Mouse (Mus musculus): ENCODE data around the gene Ptgfrn. TPM values are rescaled to one million over a fixed set of nuclear protein-coding genes. Genes with fewer than 3 reads are reported as not detected.

Ptgfrn gene
- polyA plus RNA-seq, 1 experiment from 2014 or later: 4.8 TPM

DNA sequence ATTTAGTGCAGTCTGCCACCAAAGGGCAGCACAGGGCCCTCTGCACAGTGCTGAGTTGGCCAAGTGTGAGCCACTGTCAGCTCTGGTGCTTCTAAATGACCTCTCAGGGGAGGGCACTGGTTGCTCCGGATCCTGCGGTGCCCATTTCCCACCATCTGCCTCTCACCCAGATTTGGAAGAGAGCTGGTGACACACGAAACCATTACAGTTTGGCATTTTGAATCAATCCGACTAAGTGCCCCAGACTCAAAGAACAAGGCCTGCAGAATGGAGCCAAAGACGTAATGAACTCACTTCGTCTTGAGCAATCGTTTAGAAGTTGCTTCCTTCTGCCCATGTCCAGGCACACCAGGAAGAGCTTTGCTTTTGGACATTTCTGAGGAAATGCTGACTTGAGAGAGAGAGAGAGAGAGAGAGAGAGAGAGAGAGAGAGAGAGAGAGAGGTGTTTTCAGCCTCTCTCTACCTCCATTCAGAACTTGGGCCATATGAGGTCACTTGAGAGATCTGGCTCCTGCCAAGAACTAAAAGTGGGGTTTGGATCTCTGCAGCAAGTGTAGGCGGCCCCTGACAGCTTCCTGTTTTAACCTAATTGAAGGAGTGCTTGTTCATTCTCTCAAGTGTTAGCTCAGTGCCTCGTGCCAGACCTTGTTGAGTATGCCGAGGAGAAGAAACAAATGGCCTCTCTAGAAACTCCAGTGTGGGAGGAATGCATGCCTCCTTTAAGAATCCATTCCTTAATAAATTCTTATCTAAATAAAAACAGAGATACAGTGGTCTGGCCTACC is 112.1 kb downstream of the Ptgfrn start:
- peak; percentile 89 for ATAC-seq (ENCODE audit: low read depth)
- Histone ChIP-seq H3K36me3 (ENCODE audit: control insufficient read depth, insufficient read depth, low read length) (no peaks in the 10 kb centered on the region), H3K27ac (ENCODE audit: low read length) (peak overlapping the region; percentile 75), H3K9me3 (ENCODE audit: control insufficient read depth, low read length) (no peaks in the 10 kb centered on the region), H3K9ac (ENCODE audit: low read length) (no peak overlapping the region), H3K4me3 (ENCODE audit: low read length) (no peak overlapping the region), H3K4me2 (ENCODE audit: low read depth, low read length) (no peak overlapping the region), H3K4me1 (replicated peaks; ENCODE audit: control insufficient read depth, insufficient read depth, low read length) (peaks cover 22% of the 10 kb centered on the region), H3K27me3 (ENCODE audit: control insufficient read depth, insufficient read depth, low read depth, low read length) (no peaks in the 10 kb centered on the region)
- WGBS: 28% methylated on average over 10 of the region's 10 CpGs

DNA sequence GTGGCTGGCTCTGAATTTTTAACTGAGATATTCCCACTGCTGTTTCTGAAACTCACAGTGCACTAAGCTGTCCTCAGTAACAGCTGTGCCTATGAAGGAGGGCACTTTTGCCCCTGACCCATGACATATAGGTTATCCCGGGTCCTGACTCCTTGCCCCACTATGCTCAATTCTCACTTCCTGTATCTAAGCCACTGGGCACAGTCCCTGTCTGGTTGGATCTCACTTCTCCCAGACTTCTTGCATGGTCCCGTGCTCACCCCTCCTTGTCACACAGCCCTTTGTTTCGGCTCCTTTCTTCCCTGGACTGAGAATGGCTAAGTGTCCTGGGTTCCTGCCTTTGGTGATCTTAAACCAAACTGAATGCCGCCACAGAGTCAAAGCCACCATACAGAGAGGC is 115.8 kb downstream of the Ptgfrn start:
- Histone ChIP-seq H3K27ac (ENCODE audit: low read length) (no peak overlapping the region), H3K9me3 (ENCODE audit: control insufficient read depth, low read length) (no peaks in the 10 kb centered on the region)
- 81% methylated on average over 4 of the region's 4 CpGs for WGBS

GRCm38 (mm10) chr3:100993718-100994117 is 116.4 kb downstream of the Ptgfrn start:
- H3K36me3 ChIP-seq (ENCODE audit: control insufficient read depth, insufficient read depth, low read length): no peaks in the 10 kb centered on the region
- no peak for ATAC-seq (ENCODE audit: low read depth)
- no peaks in the 10 kb centered on the region for H3K27me3 ChIP-seq (ENCODE audit: control insufficient read depth, insufficient read depth, low read depth, low read length)
- 20% methylated on average over 15 of the region's 15 CpGs for WGBS
- no peak overlapping the region for H3K27ac ChIP-seq (ENCODE audit: low read length)
- H3K9ac ChIP-seq (ENCODE audit: low read length): no peak overlapping the region
- no peak overlapping the region for H3K4me3 ChIP-seq (ENCODE audit: low read length)
- peaks cover 18% of the 10 kb centered on the region for H3K4me1 ChIP-seq (replicated peaks; ENCODE audit: control insufficient read depth, insufficient read depth, low read length)
- no peaks in the 10 kb centered on the region for H3K9me3 ChIP-seq (ENCODE audit: control insufficient read depth, low read length)
- H3K4me2 ChIP-seq (ENCODE audit: low read depth, low read length): 0 out of 2 replicates have a peak overlapping the region, but pooled peaks have one; percentile 7

More for the DNA sequence above, 115.8 kb downstream of the Ptgfrn start:
- no peak for ATAC-seq (ENCODE audit: low read depth)
- H3K4me3 ChIP-seq (ENCODE audit: low read length): no peak overlapping the region
- no peaks in the 10 kb centered on the region for H3K36me3 ChIP-seq (ENCODE audit: control insufficient read depth, insufficient read depth, low read length)
- peaks cover 22% of the 10 kb centered on the region for H3K4me1 ChIP-seq (replicated peaks; ENCODE audit: control insufficient read depth, insufficient read depth, low read length)
- H3K9ac ChIP-seq (ENCODE audit: low read length): no peak overlapping the region
- no peak overlapping the region for H3K4me2 ChIP-seq (ENCODE audit: low read depth, low read length)
- H3K27me3 ChIP-seq (ENCODE audit: control insufficient read depth, insufficient read depth, low read depth, low read length): no peaks in the 10 kb centered on the region

- 43% methylated on average over 7 of the region's 7 CpGs for WGBS
- Histone ChIP-seq H3K4me2 (ENCODE audit: low read depth, low read length) (no peak overlapping the region), H3K4me3 (ENCODE audit: low read length) (no peak overlapping the region), H3K9me3 (ENCODE audit: control insufficient read depth, low read length) (no peaks in the 10 kb centered on the region), H3K27ac (ENCODE audit: low read length) (no peak overlapping the region), H3K27me3 (ENCODE audit: control insufficient read depth, insufficient read depth, low read depth, low read length) (no peaks in the 10 kb centered on the region), H3K36me3 (ENCODE audit: control insufficient read depth, insufficient read depth, low read length) (no peaks in the 10 kb centered on the region), H3K4me1 (replicated peaks; ENCODE audit: control insufficient read depth, insufficient read depth, low read length) (peaks cover 15% of the 10 kb centered on the region), H3K9ac (ENCODE audit: low read length) (no peak overlapping the region)
- no peak for ATAC-seq (ENCODE audit: low read depth)
Measured at GRCm38 (mm10) chr3:100993158-100993557, 116.9 kb downstream of the Ptgfrn start.

Other genes starting within 250 kb of the Ptgfrn start
- gene Trim45, start 188.1 kb downstream of the Ptgfrn start, polyA plus RNA-seq (2015; fragmentation: Nextera tagmentation; extraction: Ambion mirVana): 5.1 and 5.4 TPM in 2 replicates
- gene Ttf2, start 140.6 kb downstream of the Ptgfrn start, polyA plus RNA-seq (2015; fragmentation: Nextera tagmentation; extraction: Ambion mirVana): 15.5 and 18.2 TPM in 2 replicates
- gene Cd101, start 80.7 kb downstream of the Ptgfrn start, polyA plus RNA-seq (2015; fragmentation: Nextera tagmentation; extraction: Ambion mirVana): 0.28 and 0.39 TPM in 2 replicates
- 0.57 and 0.85 TPM in 2 replicates for gene Cd2, start 177.7 kb upstream of the Ptgfrn start, polyA plus RNA-seq (2015; fragmentation: Nextera tagmentation; extraction: Ambion mirVana)

All from lung, embryonic 16.5 days (tissue).